Mouse (Mus musculus) liver, postnatal 0 days (tissue): ENCODE data around the gene Bmpr2. TPM values are rescaled to one million over a fixed set of nuclear protein-coding genes. Genes with fewer than 3 reads are reported as not detected.

Experiments used
- ATAC-seq: fragments of 200-750 bp; cut with Nextera tagmentation; 2 replicates; pipeline ENCODE4 v1.8.0; 2017; ENCODE audit warnings: mild to moderate bottlenecking, moderate library complexity
- DNase-seq: peaks from one replicate; pipeline ENCODE4 v3.0.0-alpha.2; 2016
- H3K27ac ChIP-seq: fragments of 300-500 bp; sonication (generic); 2 replicates; pipeline ENCODE4 v1.5.1; 2014; ENCODE audit warnings: antibody characterized with exemption, moderate library complexity, mild to moderate bottlenecking, low read depth
- H3K27me3 ChIP-seq: fragments of 300-500 bp; sonication (generic); 2 replicates; pipeline ENCODE4 v1.6.1; 2014; ENCODE audit warnings: low read length, control low read depth, mixed read lengths; ENCODE audit not compliant: insufficient read depth
- H3K36me3 ChIP-seq: fragments of 300-500 bp; sonication (generic); replicated peaks from 2 replicates; pipeline ENCODE4 v1.6.1; 2014; ENCODE audit warnings: mild to moderate bottlenecking, control low read depth, low read length, moderate library complexity, mixed read lengths; ENCODE audit not compliant: insufficient read depth
- H3K4me1 ChIP-seq: fragments of 300-500 bp; sonication (generic); 2 replicates; pipeline ENCODE4 v1.6.1; 2014; ENCODE audit warnings: antibody characterized with exemption, mild to moderate bottlenecking, control low read depth; ENCODE audit not compliant: insufficient read depth
- H3K4me2 ChIP-seq: fragments of 300-500 bp; sonication (generic); 2 replicates; pipeline ENCODE4 v1.6.1; 2014; ENCODE audit warnings: low read depth, mild to moderate bottlenecking, low read length, moderate library complexity, mixed read lengths
- H3K4me3 ChIP-seq: fragments of 300-500 bp; sonication (generic); 2 replicates; pipeline ENCODE4 v1.5.1; 2014; ENCODE audit warnings: low read depth, low read length
- H3K9ac ChIP-seq: fragments of 300-500 bp; sonication (generic); replicated peaks from 2 replicates; pipeline ENCODE4 v1.6.1; 2014; ENCODE audit warnings: mild to moderate bottlenecking, moderate library complexity
- H3K9me3 ChIP-seq: fragments of 300-500 bp; sonication (generic); 2 replicates; pipeline ENCODE4 v1.6.1; 2016; ENCODE audit warnings: mild to moderate bottlenecking, control low read depth, low read length, mixed read lengths
- CTCF ChIP-seq: sonication (generic); IDR thresholded peaks from 2 replicates; pipeline ENCODE4 v1.5.1; 2016; ENCODE audit warnings: antibody characterized with exemption, low read depth
- EP300 ChIP-seq: IDR thresholded peaks from 2 replicates; pipeline ENCODE4 v1.6.1; 2016; ENCODE audit warnings: antibody characterized with exemption, low read depth, mild to moderate bottlenecking
- WGBS: fragments of 180-500 bp; shearing (Covaris S2); extraction: QIAGEN DNeasy Blood & Tissue Kit; methylation state at CpG from one replicate; pipeline ENCODE4 v1.1.7; 2014; ENCODE audit not compliant: insufficient replicate concordance; 5-methylcytosine and 5-hydroxymethylcytosine counted together
- polyA plus RNA-seq: library from polyadenylated mRNA; unstranded; fragments of >200 nt; fragmentation: Nextera tagmentation; extraction: Ambion mirVana; gene quantifications from 2 replicates; pipeline ENCODE4 v1.2.1, GENCODE M21; 2015

Bmpr2 gene
- polyA plus RNA-seq, 1 experiment from 2014 or later, result 1.8 TPM

DNA sequence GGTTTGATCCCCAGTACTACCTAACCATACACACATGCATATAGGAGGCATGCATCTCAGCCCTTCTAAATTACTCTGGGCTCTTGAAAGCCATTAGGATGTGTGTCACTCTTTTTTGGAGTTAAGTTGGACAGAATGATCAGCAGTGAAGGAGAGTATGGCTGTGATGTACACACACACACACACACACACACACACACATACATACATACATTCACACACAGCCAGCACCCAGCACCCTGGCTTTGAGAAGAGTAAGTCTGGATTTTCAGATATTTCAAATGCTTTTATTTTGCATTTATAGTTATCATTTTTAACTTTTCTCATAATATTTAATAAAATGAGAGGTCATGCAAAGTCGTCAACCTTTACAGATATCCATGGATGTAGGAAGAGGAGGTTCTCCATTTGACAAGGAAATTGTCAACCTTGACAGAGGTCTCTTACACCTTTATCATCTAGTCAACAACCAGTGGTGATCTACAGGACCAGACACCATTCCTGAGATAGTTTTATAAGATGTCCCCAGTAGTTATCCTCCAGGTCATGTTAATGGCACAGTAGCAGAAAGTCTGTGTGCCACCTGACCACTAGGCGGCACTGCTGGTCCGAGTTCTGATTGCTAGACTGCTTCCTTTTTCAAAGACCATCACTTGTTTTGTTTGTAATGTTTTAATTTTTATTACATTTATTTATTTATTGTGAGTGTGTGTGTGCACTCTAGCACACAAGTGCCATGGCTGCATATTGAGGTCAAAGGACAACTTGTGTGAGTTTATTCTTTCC lies 120.3 kb downstream of the Bmpr2 start:
- H3K9ac ChIP-seq, result no peak overlapping the region
- DNase-seq (peak; percentile 84), ATAC-seq (peak; percentile 64; the same call in 1 of the 2 replicates)
- H3K4me2 ChIP-seq, result no peak overlapping the region
- H3K27me3 ChIP-seq, result no peaks in the 10 kb centered on the region
- whole genome bisulfite sequencing, result 32% methylated on average over 3 of the region's 3 CpGs
- H3K9me3 ChIP-seq, result no peaks in the 10 kb centered on the region
- no peaks in the 10 kb centered on the region for H3K36me3 ChIP-seq
- H3K4me3 ChIP-seq, result no peak overlapping the region
- no peak for TF ChIP-seq EP300
- peak; percentile 94 for TF ChIP-seq CTCF
- no peaks in the 10 kb centered on the region for H3K4me1 ChIP-seq
- H3K27ac ChIP-seq, result no peak overlapping the region

DNA sequence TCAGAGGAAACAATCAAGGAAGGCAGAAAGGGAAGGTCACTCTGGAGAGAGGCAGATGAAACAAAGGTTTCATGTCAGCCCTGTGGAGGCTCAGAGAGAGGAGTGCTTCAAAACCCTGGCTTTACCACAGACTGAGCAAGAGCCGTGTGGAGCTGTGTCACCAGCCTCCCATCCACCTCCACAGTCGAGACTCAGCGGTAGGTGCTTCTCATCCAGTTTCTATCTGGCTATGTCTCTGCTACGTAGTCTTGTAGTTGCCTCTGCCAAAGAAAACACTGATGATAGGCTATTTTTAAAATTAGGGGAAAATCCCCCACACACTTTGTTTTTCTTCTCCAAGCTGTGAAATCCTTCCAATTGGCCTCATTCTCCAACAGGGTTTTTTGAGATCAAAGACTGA lies 123.7 kb downstream of the Bmpr2 start:
- Histone ChIP-seq H3K36me3 (no peaks in the 10 kb centered on the region), H3K27ac (no peak overlapping the region), H3K27me3 (no peaks in the 10 kb centered on the region), H3K9ac (no peak overlapping the region), H3K4me2 (no peak overlapping the region), H3K9me3 (no peaks in the 10 kb centered on the region), H3K4me1 (no peaks in the 10 kb centered on the region), H3K4me3 (no peak overlapping the region)
- TF ChIP-seq CTCF, result no peak
- no peak for TF ChIP-seq EP300
- DNase-seq (no peak), ATAC-seq (no peak)
- 72% methylated on average over 4 of the region's 4 CpGs for WGBS

DNA sequence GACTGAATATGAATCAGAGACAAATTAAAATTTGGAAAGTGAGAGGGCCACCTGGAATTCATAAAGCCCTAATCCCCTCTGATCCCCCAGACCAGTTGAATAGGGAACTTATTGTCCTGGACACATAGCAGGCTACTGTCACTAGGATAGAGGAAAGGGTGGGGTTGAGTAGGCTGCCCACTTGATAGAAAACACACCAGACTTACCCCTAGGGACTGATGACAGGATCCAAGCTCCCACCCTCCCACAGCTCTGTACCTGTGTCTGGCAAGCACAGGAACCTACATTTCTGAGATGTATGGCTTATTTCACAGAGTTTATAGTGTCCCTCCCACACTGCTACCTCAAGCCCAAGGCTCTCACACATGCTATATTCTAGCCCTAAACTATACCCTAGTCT lies 124.8 kb downstream of the Bmpr2 start:
- DNase-seq (no peak), ATAC-seq (no peak)
- Histone ChIP-seq H3K9ac (no peak overlapping the region), H3K9me3 (no peaks in the 10 kb centered on the region), H3K36me3 (no peaks in the 10 kb centered on the region), H3K27ac (no peak overlapping the region), H3K4me3 (no peak overlapping the region), H3K4me1 (no peaks in the 10 kb centered on the region), H3K4me2 (no peak overlapping the region), H3K27me3 (no peaks in the 10 kb centered on the region)
- no peak for TF ChIP-seq CTCF
- TF ChIP-seq EP300, result no peak

DNA sequence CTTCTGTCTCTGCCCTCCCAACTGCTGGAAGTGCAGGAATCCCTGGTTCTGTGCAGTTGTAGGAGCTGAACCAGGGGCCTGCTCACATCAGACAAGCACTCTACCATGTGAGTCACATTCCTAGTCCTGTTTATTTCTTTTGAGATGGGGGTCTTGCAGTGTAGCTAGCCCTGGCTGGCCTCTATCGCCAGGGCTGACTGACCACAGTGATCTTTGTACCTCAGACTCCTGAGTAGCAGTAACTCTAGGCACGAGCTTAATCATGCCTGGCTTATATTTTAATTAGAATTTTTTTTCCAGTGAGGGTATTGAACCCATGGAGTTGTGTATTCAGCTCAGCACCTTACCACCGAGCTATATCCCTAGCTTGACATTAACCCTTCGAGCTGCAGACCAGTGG lies 128.0 kb downstream of the Bmpr2 start:
- Histone ChIP-seq H3K4me1 (peaks cover 9% of the 10 kb centered on the region), H3K4me3 (no peak overlapping the region), H3K27ac (no peak overlapping the region), H3K9ac (no peak overlapping the region), H3K9me3 (no peaks in the 10 kb centered on the region), H3K27me3 (no peaks in the 10 kb centered on the region), H3K36me3 (no peaks in the 10 kb centered on the region), H3K4me2 (no peak overlapping the region)
- WGBS, result 65% methylated on average over 4 of the region's 4 CpGs
- TF ChIP-seq EP300 (no peak), CTCF (no peak)
- ATAC-seq, result no peak
- DNase-seq, result no peak

DNA sequence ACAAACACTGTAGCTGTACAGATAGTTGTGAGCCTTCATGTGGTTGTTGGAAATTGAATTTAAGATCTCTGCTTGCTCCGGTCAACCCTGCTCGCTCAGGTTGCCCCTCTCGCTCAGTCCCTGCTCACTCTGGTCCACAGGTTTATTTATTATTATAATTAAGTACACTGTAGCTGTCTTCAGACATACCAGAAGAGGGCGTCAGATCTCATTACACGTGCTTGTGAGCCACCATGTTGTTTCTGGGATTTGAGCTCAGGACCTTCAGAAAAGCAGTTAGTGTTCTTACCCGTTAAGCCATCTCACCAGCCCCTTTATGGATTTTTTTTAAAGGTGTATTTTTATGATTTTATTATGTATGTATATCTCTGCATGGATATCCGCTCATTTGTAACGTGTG lies 129.6 kb downstream of the Bmpr2 start:
- DNase-seq (no peak), ATAC-seq (no peak)
- Histone ChIP-seq H3K36me3 (no peaks in the 10 kb centered on the region), H3K4me3 (no peak overlapping the region), H3K27ac (no peak overlapping the region), H3K4me2 (no peak overlapping the region), H3K4me1 (peaks cover 9% of the 10 kb centered on the region), H3K9me3 (no peaks in the 10 kb centered on the region), H3K9ac (no peak overlapping the region), H3K27me3 (no peaks in the 10 kb centered on the region)
- 79% methylated on average over 8 of the region's 8 CpGs for WGBS
- TF ChIP-seq CTCF, result peak; percentile 36
- TF ChIP-seq EP300, result no peak

DNA sequence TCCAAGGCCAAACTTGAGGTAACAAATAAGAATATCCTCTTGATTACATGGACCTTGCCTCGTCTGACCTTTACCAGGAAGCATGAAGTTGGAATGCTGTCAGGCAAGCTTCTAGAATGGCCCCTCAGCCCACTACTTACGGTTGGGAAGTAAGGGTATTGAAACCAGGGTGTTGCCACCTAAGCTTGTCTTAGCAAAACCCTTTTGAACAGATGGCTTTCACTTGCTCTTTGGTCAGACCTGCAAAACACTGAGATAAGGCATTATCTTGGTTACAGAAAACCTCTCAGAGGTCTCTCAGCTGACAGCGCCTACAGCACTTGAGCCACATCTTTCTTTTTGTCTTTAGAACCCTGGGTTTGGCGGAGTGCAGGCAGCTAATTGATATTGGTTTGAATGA lies 130.8 kb downstream of the Bmpr2 start:
- Histone ChIP-seq H3K27me3 (no peaks in the 10 kb centered on the region), H3K4me2 (peak overlapping the region; percentile 26; the same call in 1 of the 2 replicates), H3K4me1 (peaks cover 9% of the 10 kb centered on the region), H3K9ac (no peak overlapping the region), H3K36me3 (no peaks in the 10 kb centered on the region), H3K27ac (no peak overlapping the region), H3K9me3 (no peaks in the 10 kb centered on the region), H3K4me3 (no peak overlapping the region)
- WGBS, result 52% methylated on average over 4 of the region's 4 CpGs
- ATAC-seq, result no peak
- TF ChIP-seq EP300 (no peak), CTCF (no peak)
- no peak for DNase-seq

- Histone ChIP-seq H3K4me2 (no peak overlapping the region), H3K36me3 (no peaks in the 10 kb centered on the region), H3K9ac (no peak overlapping the region), H3K4me1 (peaks cover 9% of the 10 kb centered on the region), H3K27ac (no peak overlapping the region), H3K4me3 (no peak overlapping the region), H3K27me3 (no peaks in the 10 kb centered on the region), H3K9me3 (no peaks in the 10 kb centered on the region)
- WGBS, result 19% methylated on average over 4 of the region's 4 CpGs
- ATAC-seq (no peak), DNase-seq (peak; percentile 35)
- no peak for TF ChIP-seq CTCF
Observed at GRCm38 (mm10) chr1:59895456-59895855, 132.3 kb downstream of the Bmpr2 start.
